Mouse (Mus musculus) heart, postnatal 0 days (tissue): Measurements from ENCODE around the gene Prpf40a. TPM values are rescaled to one million over a fixed set of nuclear protein-coding genes. Genes with fewer than 3 reads are reported as not detected.

Experiments used
- ATAC-seq: fragments of 200-750 bp; cut with Nextera tagmentation; 2 replicates; pipeline ENCODE4 v1.8.0; 2017; ENCODE audit warnings: low read depth, moderate number of reproducible peaks, moderate library complexity; ENCODE audit not compliant: insufficient read depth
- DNase-seq: peaks from one replicate; pipeline ENCODE4 v3.0.0-alpha.2; 2016; ENCODE audit warnings: low spot score
- H3K27ac ChIP-seq: fragments of 300-500 bp; sonication (generic); 2 replicates; pipeline ENCODE4 v1.5.1; 2014; ENCODE audit warnings: low read depth, mild to moderate bottlenecking
- H3K27me3 ChIP-seq: fragments of 300-500 bp; sonication (generic); 2 replicates; pipeline ENCODE4 v1.6.1; 2014; ENCODE audit warnings: low read length, mixed read lengths; ENCODE audit not compliant: control insufficient read depth, insufficient read depth
- H3K36me3 ChIP-seq: fragments of 300-500 bp; sonication (generic); replicated peaks from 2 replicates; pipeline ENCODE4 v1.6.1; 2014; ENCODE audit warnings: low read length, mixed read lengths; ENCODE audit not compliant: control insufficient read depth, insufficient read depth
- H3K4me1 ChIP-seq: fragments of 300-500 bp; sonication (generic); 2 replicates; pipeline ENCODE4 v1.6.1; 2014; ENCODE audit warnings: antibody characterized with exemption; ENCODE audit not compliant: control insufficient read depth, insufficient read depth
- H3K4me2 ChIP-seq: fragments of 300-500 bp; sonication (generic); 2 replicates; pipeline ENCODE4 v1.6.1; 2014; ENCODE audit warnings: low read depth, mild to moderate bottlenecking, low read length, moderate library complexity
- H3K4me3 ChIP-seq: fragments of 300-500 bp; sonication (generic); 2 replicates; pipeline ENCODE4 v1.5.1; 2014; ENCODE audit warnings: low read depth, low read length
- H3K9ac ChIP-seq: fragments of 300-500 bp; sonication (generic); replicated peaks from 2 replicates; pipeline ENCODE4 v1.6.1; 2014; ENCODE audit warnings: low read depth, low read length, mixed read lengths
- H3K9me3 ChIP-seq: fragments of 300-500 bp; sonication (generic); replicated peaks from 2 replicates; pipeline ENCODE4 v1.6.1; 2016; ENCODE audit warnings: low read length; ENCODE audit not compliant: control insufficient read depth
- CTCF ChIP-seq: IDR thresholded peaks from 2 replicates; pipeline ENCODE4 v1.5.1; 2016; ENCODE audit warnings: antibody characterized with exemption, control low read depth, low read depth
- EP300 ChIP-seq: IDR thresholded peaks from 2 replicates; pipeline ENCODE4 v1.6.1; 2016; ENCODE audit warnings: antibody characterized with exemption, low read depth
- WGBS: fragments of 180-500 bp; shearing (Covaris S2); extraction: QIAGEN DNeasy Blood & Tissue Kit; methylation state at CpG from one replicate; pipeline ENCODE4 v1.1.7; 2014; 5-methylcytosine and 5-hydroxymethylcytosine counted together
- polyA plus RNA-seq: library from polyadenylated mRNA; unstranded; fragments of >200 nt; fragmentation: Nextera tagmentation; extraction: Ambion mirVana; gene quantifications from 2 replicates; pipeline ENCODE4 v1.2.1, GENCODE M21; 2015
- total RNA-seq: library from RNA; depleted of rRNA; stranded (reverse); fragments of >200 nt; gene quantifications from 2 replicates; pipeline ENCODE4 v1.2.3, GENCODE M21; 2014; ENCODE audit warnings: low replicate concordance

The Prpf40a gene
- total and polyA plus RNA-seq, 2 experiments from 2014 or later = 36.5 to 68.6 TPM

DNA sequence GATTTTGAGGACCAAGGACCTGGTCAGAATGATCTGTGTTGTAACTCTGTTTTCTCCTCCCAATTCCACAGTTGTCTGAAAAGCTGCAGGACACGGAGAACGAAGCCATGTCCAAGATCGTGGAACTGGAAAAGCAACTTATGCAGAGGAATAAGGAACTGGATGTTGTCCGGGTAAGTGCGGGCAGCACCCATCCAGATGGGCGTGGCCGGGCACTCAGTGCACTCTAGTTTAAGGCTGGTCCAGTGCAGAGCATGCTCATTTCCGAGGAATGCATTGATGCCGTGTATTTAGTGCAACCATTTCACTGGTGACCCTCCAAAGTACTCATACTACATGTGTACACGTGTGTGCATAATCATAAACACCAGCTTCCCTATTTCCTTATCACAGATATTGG, 85.7 kb downstream of the Prpf40a start:
- H3K9ac ChIP-seq = no peak overlapping the region
- H3K27me3 ChIP-seq = no peaks in the 10 kb centered on the region
- peaks cover 2% of the 10 kb centered on the region; the same call in 1 of the 2 replicates for H3K36me3 ChIP-seq
- no peaks in the 10 kb centered on the region for H3K9me3 ChIP-seq
- no peak overlapping the region for H3K4me2 ChIP-seq
- ATAC-seq (no peak), DNase-seq (no peak)
- 92% methylated on average over 10 of the region's 10 CpGs for WGBS
- H3K4me1 ChIP-seq = no peaks in the 10 kb centered on the region
- no peak overlapping the region for H3K4me3 ChIP-seq
- H3K27ac ChIP-seq = no peak overlapping the region
- no peak for TF ChIP-seq EP300
- no peak for TF ChIP-seq CTCF

DNA sequence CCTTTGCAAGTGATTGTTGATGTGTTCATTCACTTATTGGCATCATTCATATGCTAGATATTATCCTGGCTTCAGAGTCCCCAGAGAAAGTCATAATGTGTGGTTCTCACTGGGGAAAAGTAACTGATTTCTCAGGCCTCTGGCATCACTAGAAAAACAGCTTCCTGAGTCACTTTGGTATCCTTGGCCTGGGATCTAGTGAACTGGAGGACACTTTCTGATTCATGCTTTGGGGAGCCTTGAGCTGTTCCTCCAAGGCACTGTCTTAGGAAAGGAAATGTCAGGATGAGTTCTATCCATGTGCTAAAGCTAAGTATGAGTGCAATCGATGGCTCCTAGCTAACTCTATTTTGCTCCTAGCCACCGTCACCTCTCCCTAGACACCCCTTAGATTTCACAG, 88.2 kb downstream of the Prpf40a start:
- no peak overlapping the region for H3K9ac ChIP-seq
- ATAC-seq = no peak
- 90% methylated on average over 2 of the region's 2 CpGs for WGBS
- no peaks in the 10 kb centered on the region for H3K36me3 ChIP-seq
- TF ChIP-seq CTCF (no peak), EP300 (no peak)
- no peaks in the 10 kb centered on the region for H3K4me1 ChIP-seq
- H3K9me3 ChIP-seq = no peaks in the 10 kb centered on the region
- no peak overlapping the region for H3K27ac ChIP-seq
- H3K27me3 ChIP-seq = no peaks in the 10 kb centered on the region
- DNase-seq = no peak
- H3K4me3 ChIP-seq = no peak overlapping the region
- H3K4me2 ChIP-seq = no peak overlapping the region

DNA sequence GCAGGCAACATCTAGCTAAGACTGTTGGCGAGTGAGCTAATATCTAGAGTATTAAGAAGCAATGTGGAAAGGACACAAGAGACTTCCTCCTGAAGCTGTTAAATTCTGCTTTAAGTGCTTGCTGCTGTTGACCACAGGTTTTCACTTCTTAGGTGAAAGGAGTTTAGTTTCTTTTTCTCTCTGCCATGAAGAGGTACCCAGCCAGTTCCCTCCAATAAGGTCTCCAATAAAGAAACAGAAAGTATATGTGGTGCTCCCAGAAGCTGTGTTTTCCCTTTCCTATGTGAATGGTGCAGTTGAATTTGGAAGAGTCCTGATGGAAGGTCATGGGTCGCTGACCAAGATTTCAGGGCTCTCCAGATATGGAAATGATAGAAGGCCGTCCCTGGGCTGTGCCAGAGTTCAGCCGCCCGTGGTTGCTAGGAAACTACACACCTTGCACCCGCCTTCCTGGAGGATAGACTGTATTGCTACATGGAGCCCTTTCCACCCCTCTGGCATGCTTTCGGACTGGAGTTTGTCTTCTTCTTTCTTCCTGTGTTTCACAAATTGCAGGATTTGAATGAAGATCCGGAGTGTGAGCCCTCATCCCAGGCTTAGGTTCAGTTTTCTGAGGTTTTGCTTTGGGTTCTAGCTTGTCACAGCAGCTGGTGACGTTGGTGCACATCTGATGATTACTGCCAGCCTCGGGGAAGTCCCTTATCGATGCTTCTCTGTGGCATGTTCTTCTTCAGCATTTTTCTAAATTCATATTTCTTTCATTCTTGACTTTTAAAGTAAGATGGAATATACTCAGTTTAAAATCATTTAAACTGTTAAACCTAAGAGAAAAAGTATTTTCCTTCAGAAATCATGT, 89.0 kb downstream of the Prpf40a start:
- TF ChIP-seq CTCF = no peak
- no peak for TF ChIP-seq EP300
- ATAC-seq (no peak), DNase-seq (no peak)
- no peaks in the 10 kb centered on the region for H3K27me3 ChIP-seq
- H3K36me3 ChIP-seq = no peaks in the 10 kb centered on the region
- H3K9ac ChIP-seq = no peak overlapping the region
- no peak overlapping the region for H3K4me2 ChIP-seq
- H3K4me3 ChIP-seq = no peak overlapping the region
- H3K4me1 ChIP-seq = no peaks in the 10 kb centered on the region
- WGBS = 77% methylated on average over 11 of the region's 11 CpGs
- no peaks in the 10 kb centered on the region for H3K9me3 ChIP-seq
- H3K27ac ChIP-seq = no peak overlapping the region

DNA sequence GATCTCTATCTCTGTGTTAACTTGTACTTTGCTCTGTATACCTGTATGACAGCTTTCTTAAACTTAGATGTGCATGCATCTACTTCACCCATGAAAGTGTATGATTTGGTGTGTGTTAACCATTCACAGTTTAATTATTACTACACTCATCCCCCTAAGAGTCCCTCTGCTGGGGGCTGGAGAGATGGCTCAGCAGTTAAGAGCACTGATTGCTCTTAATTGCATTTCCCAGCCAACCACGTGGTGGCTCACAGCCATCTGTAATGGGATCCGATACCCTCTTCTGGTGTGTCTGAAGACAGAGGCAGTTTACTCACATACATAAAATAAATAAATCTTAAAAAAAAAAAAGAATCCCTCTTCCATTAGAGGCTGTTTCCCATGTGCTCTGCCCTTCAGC, 91.0 kb downstream of the Prpf40a start:
- H3K9ac ChIP-seq = no peak overlapping the region
- DNase-seq (no peak), ATAC-seq (no peak)
- WGBS = 52% methylated on average over 2 of the region's 2 CpGs
- TF ChIP-seq CTCF (no peak), EP300 (no peak)
- H3K9me3 ChIP-seq = no peaks in the 10 kb centered on the region
- H3K36me3 ChIP-seq = no peaks in the 10 kb centered on the region
- no peak overlapping the region for H3K27ac ChIP-seq
- no peaks in the 10 kb centered on the region for H3K4me1 ChIP-seq
- H3K4me3 ChIP-seq = no peak overlapping the region
- H3K4me2 ChIP-seq = no peak overlapping the region
- no peaks in the 10 kb centered on the region for H3K27me3 ChIP-seq

DNA sequence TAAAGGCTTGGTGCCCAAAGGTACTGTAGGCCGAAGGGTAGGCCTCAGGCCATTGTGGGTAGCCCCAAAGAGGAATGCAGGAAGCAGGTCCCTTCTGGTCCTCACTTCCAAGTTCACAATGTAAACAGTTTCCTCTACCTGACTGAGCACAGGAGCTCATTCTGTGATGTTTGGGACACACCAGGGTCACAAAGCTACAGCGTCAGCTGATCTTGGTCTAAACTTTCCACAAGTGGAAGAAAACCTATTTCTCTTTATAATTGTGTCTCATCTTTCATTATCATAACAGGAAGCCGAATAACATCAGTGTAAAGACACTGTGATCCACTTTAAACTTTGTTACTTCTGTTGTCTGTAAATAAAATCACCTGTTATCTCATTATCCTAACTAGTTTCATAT, 95.6 kb downstream of the Prpf40a start:
- ATAC-seq (no peak), DNase-seq (no peak)
- H3K36me3 ChIP-seq = no peaks in the 10 kb centered on the region
- H3K4me2 ChIP-seq = no peak overlapping the region
- no peak overlapping the region for H3K27ac ChIP-seq
- TF ChIP-seq EP300 (no peak), CTCF (no peak)
- H3K4me3 ChIP-seq = no peak overlapping the region
- no peaks in the 10 kb centered on the region for H3K9me3 ChIP-seq
- 89% methylated on average over 3 of the region's 3 CpGs for WGBS
- no peak overlapping the region for H3K9ac ChIP-seq
- H3K27me3 ChIP-seq = no peaks in the 10 kb centered on the region
- H3K4me1 ChIP-seq = no peaks in the 10 kb centered on the region

DNA sequence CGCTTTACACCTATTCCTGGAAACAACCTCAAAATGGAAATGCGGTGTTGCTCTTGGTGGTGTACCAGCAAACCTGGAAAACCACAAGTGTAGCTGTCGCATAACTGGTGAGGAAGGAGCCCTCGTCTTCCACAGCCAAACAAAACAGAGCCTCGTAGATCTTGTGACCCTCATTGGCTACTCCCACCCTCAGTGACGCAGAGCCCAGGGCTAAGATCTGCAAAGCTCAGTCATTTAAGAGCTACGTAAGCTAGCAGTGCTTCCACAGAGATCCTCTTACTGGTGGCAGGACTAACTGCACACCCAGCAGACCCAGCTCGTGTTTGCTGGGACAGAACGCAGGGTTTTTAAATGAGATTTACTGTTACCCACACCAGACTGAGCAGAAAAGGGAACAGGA, 96.1 kb downstream of the Prpf40a start:
- Histone ChIP-seq H3K4me3 (no peak overlapping the region), H3K36me3 (no peaks in the 10 kb centered on the region), H3K9me3 (no peaks in the 10 kb centered on the region), H3K27me3 (no peaks in the 10 kb centered on the region), H3K4me1 (no peaks in the 10 kb centered on the region), H3K9ac (no peak overlapping the region), H3K4me2 (no peak overlapping the region), H3K27ac (no peak overlapping the region)
- ATAC-seq = peak; percentile 44; the same call in 1 of the 2 replicates
- DNase-seq = no peak
- 77% methylated on average over 9 of the region's 9 CpGs for WGBS
- no peak for TF ChIP-seq EP300
- TF ChIP-seq CTCF = no peak
